Mouse (Mus musculus) megakaryocyte, embryonic 14.5 days (primary cell): Measurements from ENCODE around the gene Tmem208.

Experiments
- FLI1 ChIP-seq: IDR thresholded peaks from 2 replicates; pipeline ENCODE4 v1.6.1; 2012; ENCODE audit warnings: low read length, inconsistent platforms, mixed read lengths
- GATA1 ChIP-seq: IDR thresholded peaks from 3 replicates; pipeline ENCODE4 v1.6.1; 2012; ENCODE audit warnings: mixed read lengths, low read length, inconsistent platforms, borderline replicate concordance

- TF ChIP-seq GATA1 (no peak), FLI1 (no peak)
Observed at GRCm38 (mm10) chr8:105312891-105313481, 13.2 kb upstream of the Tmem208 start.
